Mouse (Mus musculus) heart, embryonic 14.5 days (tissue): ENCODE data around the gene Crebbp. TPM values are rescaled to one million over a fixed set of nuclear protein-coding genes. Genes with fewer than 3 reads are reported as not detected.
"Not testable (repeated sequence)": the region's sequence is repeated elsewhere in the genome, so short reads cannot be mapped to it uniquely, and the experiment has no call there.

Experiments used
- ATAC-seq: fragments of 200-750 bp; cut with Nextera tagmentation; 2 replicates; pipeline ENCODE4 v1.8.0; 2017; ENCODE audit warnings: low read depth, moderate TSS enrichment; ENCODE audit not compliant: insufficient number of reproducible peaks, insufficient read depth, low FRiP score
- H3K27ac ChIP-seq, 2 experiments: fragments of 200-500 bp in 1 of 2; fragments of 300-500 bp in 1 of 2; sonication (generic) in 1 of 2; replicated peaks in 1 of 2; 2 replicates each; pipeline ENCODE4 v1.5.1; 2012 to 2014; ENCODE audit warnings: low read depth in 2 of 2, low read length in 2 of 2, control low read depth in 1 of 2, mild to moderate bottlenecking in 1 of 2, mixed read lengths in 1 of 2; ENCODE audit not compliant: control insufficient read depth in 1 of 2, insufficient read depth in 1 of 2
- H3K27me3 ChIP-seq: fragments of 300-500 bp; sonication (generic); 2 replicates; pipeline ENCODE4 v1.6.1; 2014; ENCODE audit warnings: mild to moderate bottlenecking, low read length, control low read depth; ENCODE audit not compliant: control insufficient read depth, insufficient read depth
- H3K36me3 ChIP-seq: fragments of 300-500 bp; sonication (generic); 2 replicates; pipeline ENCODE4 v1.6.1; 2014; ENCODE audit warnings: mild to moderate bottlenecking, control low read depth, low read length, mixed read lengths; ENCODE audit not compliant: control insufficient read depth, insufficient read depth
- H3K4me1 ChIP-seq, 2 experiments: fragments of 200-500 bp in 1 of 2; fragments of 300-500 bp in 1 of 2; sonication (generic) in 1 of 2; 2 replicates each; pipeline ENCODE4 v1.6.1; 2012 to 2014; ENCODE audit warnings: low read length in 2 of 2, control low read depth in 1 of 2, mixed read lengths in 1 of 2; ENCODE audit not compliant: control insufficient read depth in 2 of 2, insufficient read depth in 2 of 2
- H3K4me2 ChIP-seq: fragments of 300-500 bp; sonication (generic); 2 replicates; pipeline ENCODE4 v1.6.1; 2014; ENCODE audit warnings: mild to moderate bottlenecking, low read length
- H3K4me3 ChIP-seq, 2 experiments: fragments of 200-500 bp in 1 of 2; fragments of 300-500 bp in 1 of 2; sonication (generic) in 1 of 2; 2 replicates each; pipeline ENCODE4 v1.5.1; 2012 to 2014; ENCODE audit warnings: low read length in 2 of 2, mild to moderate bottlenecking in 2 of 2, control low read depth in 1 of 2, low read depth in 1 of 2, moderate library complexity in 1 of 2; ENCODE audit not compliant: control insufficient read depth in 1 of 2, insufficient read depth in 1 of 2
- H3K9ac ChIP-seq: fragments of 300-500 bp; sonication (generic); 2 replicates; pipeline ENCODE4 v1.6.1; 2014; ENCODE audit warnings: mild to moderate bottlenecking, low read length
- H3K9me3 ChIP-seq: fragments of 300-500 bp; sonication (generic); 2 replicates; pipeline ENCODE4 v1.6.1; 2016; ENCODE audit warnings: low read length, control low read depth; ENCODE audit not compliant: control insufficient read depth
- WGBS: fragments of 180-500 bp; shearing (Covaris S2); extraction: QIAGEN DNeasy Blood & Tissue Kit; methylation state at CpG from one replicate; pipeline ENCODE4 v1.1.7; 2014; 5-methylcytosine and 5-hydroxymethylcytosine counted together
- polyA plus RNA-seq: library from polyadenylated mRNA; unstranded; fragments of >200 nt; fragmentation: Nextera tagmentation; extraction: Ambion mirVana; gene quantifications from 2 replicates; pipeline ENCODE4 v1.2.1, GENCODE M21; 2014

Crebbp gene
- 24.8 and 30.2 TPM in 2 replicates for polyA plus RNA-seq

GRCm38 (mm10) chr16:4213799-4214551 lies at the start of gene Crebbp:
Crebbp (minus strand) TSS chr16:4213997.
- Histone ChIP-seq H3K4me2 (peak within 1 kb of the TSS; percentile 98), H3K9ac (peak within 1 kb of the TSS; percentile 98), H3K27me3 (no peaks in the 10 kb centered on the region; the same call in 1 of the 2 replicates), H3K4me1 (peaks cover 4 to 26% of the 10 kb centered on the region in 2 experiments; a peak in 3 of 4 replicates), H3K27ac (peak within 1 kb of the TSS; percentile 63 to 99), H3K4me3 (peak within 1 kb of the TSS; percentile 78 to 96), H3K9me3 (no peaks in the 10 kb centered on the region), H3K36me3 (no peaks in the 10 kb centered on the region)
- under 1% methylated on average over 71 of the region's 92 CpGs for WGBS
- ATAC-seq = peak; percentile 88

- Histone ChIP-seq H3K27me3 (no peaks in the 10 kb centered on the region), H3K9me3 (no peaks in the 10 kb centered on the region), H3K9ac (no peak overlapping the region), H3K27ac (no peak overlapping the region), H3K4me1 (peaks cover 12 to 17% of the 10 kb centered on the region in 2 experiments), H3K4me2 (no peak overlapping the region), H3K36me3 (no peaks in the 10 kb centered on the region), H3K4me3 (no peak overlapping the region)
- WGBS = 61% methylated on average over 3 of the region's 3 CpGs
- no peak for ATAC-seq
These were observed 49.7 kb upstream of the Crebbp start for GRCm38 (mm10) chr16:4263486-4263885.

- no peak overlapping the region for H3K4me2 ChIP-seq
- ATAC-seq = no peak
- no peak overlapping the region for H3K4me3 ChIP-seq
- no peaks in the 10 kb centered on the region for H3K4me1 ChIP-seq
- H3K9ac ChIP-seq = no peak overlapping the region
- H3K9me3 ChIP-seq = no peaks in the 10 kb centered on the region
- WGBS = 76% methylated on average over 2 of the region's 2 CpGs
- no peak overlapping the region for H3K27ac ChIP-seq
- no peaks in the 10 kb centered on the region for H3K36me3 ChIP-seq
- no peaks in the 10 kb centered on the region for H3K27me3 ChIP-seq
These were observed 43.7 kb upstream of the Crebbp start for GRCm38 (mm10) chr16:4257546-4257945.

GRCm38 (mm10) chr16:4248791-4249190 lies 35.0 kb upstream of the Crebbp start:
- H3K4me3 ChIP-seq = no peak overlapping the region
- no peak overlapping the region for H3K9ac ChIP-seq
- no peaks in the 10 kb centered on the region for H3K36me3 ChIP-seq
- peaks cover 17% of the 10 kb centered on the region for H3K9me3 ChIP-seq
- no peak for ATAC-seq
- no peaks in the 10 kb centered on the region for H3K27me3 ChIP-seq
- no peak overlapping the region for H3K4me2 ChIP-seq
- WGBS = 84% methylated on average over 3 of the region's 3 CpGs
- H3K4me1 ChIP-seq = no peaks in the 10 kb centered on the region
- H3K27ac ChIP-seq = no peak overlapping the region

- H3K4me2 ChIP-seq, H3K4me1 ChIP-seq, H3K4me3 ChIP-seq, ATAC-seq, H3K9ac ChIP-seq, H3K27ac ChIP-seq, H3K36me3 ChIP-seq, H3K27me3 ChIP-seq: not testable (repeated sequence)
- 89% methylated on average over 1 of the region's 1 CpGs for WGBS
- peaks cover 17% of the 10 kb centered on the region for H3K9me3 ChIP-seq
These were observed 31.4 kb upstream of the Crebbp start for GRCm38 (mm10) chr16:4245241-4245640.

GRCm38 (mm10) chr16:4236131-4236530 lies 22.3 kb upstream of the Crebbp start:
- Histone ChIP-seq H3K36me3 (no peaks in the 10 kb centered on the region), H3K27ac (no peak overlapping the region), H3K9ac (no peak overlapping the region), H3K4me1 (no peaks in the 10 kb centered on the region), H3K4me2 (no peak overlapping the region), H3K4me3 (no peak overlapping the region), H3K27me3 (no peaks in the 10 kb centered on the region), H3K9me3 (no peaks in the 10 kb centered on the region)
- 80% methylated on average over 4 of the region's 4 CpGs for WGBS
- ATAC-seq = no peak

GRCm38 (mm10) chr16:4235587-4235986 lies 21.8 kb upstream of the Crebbp start:
- H3K36me3 ChIP-seq = no peaks in the 10 kb centered on the region
- H3K27ac ChIP-seq = no peak overlapping the region
- no peaks in the 10 kb centered on the region for H3K4me1 ChIP-seq
- no peak overlapping the region for H3K4me3 ChIP-seq
- H3K4me2 ChIP-seq = no peak overlapping the region
- no peaks in the 10 kb centered on the region for H3K27me3 ChIP-seq
- H3K9me3 ChIP-seq = no peaks in the 10 kb centered on the region
- no peak overlapping the region for H3K9ac ChIP-seq
- ATAC-seq = no peak

- Histone ChIP-seq H3K36me3 (no peaks in the 10 kb centered on the region), H3K9me3 (no peaks in the 10 kb centered on the region), H3K9ac (no peak overlapping the region), H3K4me1 (no peaks in the 10 kb centered on the region), H3K4me3 (no peak overlapping the region), H3K27me3 (no peaks in the 10 kb centered on the region), H3K4me2 (no peak overlapping the region), H3K27ac (no peak overlapping the region)
- no peak for ATAC-seq
- 87% methylated on average over 2 of the region's 2 CpGs for WGBS
These were observed 12.0 kb upstream of the Crebbp start for GRCm38 (mm10) chr16:4225841-4226240.
